Mouse (Mus musculus) left cerebral cortex, postnatal 36 days (tissue): ENCODE measurements around the gene Dct. TPM values are rescaled to one million over a fixed set of nuclear protein-coding genes. Genes with fewer than 3 reads are reported as not detected.
A peak's percentile ranks its signal among the peaks of the same experiment; 100 is the strongest.

Source experiments
- DNase-seq, 2 experiments: peaks; one replicate each; pipeline ENCODE4 v3.0.0; 2021 to 2022; ENCODE audit warnings: low spot score in 2 of 2, mixed read lengths in 1 of 2
- intact Hi-C: fragments of 180-260 bp; cut with DNase I; formaldehyde crosslinking; loops from one replicate; pipeline ENCODE4 v1.15.1; 2025
- total RNA-seq, 2 experiments: library from RNA; stranded (reverse); gene quantifications; 2 replicates each; pipeline ENCODE4 v1.2.3; 2021

The Dct gene
- total RNA-seq, result under 1 TPM; 0.52 TPM

DNA sequence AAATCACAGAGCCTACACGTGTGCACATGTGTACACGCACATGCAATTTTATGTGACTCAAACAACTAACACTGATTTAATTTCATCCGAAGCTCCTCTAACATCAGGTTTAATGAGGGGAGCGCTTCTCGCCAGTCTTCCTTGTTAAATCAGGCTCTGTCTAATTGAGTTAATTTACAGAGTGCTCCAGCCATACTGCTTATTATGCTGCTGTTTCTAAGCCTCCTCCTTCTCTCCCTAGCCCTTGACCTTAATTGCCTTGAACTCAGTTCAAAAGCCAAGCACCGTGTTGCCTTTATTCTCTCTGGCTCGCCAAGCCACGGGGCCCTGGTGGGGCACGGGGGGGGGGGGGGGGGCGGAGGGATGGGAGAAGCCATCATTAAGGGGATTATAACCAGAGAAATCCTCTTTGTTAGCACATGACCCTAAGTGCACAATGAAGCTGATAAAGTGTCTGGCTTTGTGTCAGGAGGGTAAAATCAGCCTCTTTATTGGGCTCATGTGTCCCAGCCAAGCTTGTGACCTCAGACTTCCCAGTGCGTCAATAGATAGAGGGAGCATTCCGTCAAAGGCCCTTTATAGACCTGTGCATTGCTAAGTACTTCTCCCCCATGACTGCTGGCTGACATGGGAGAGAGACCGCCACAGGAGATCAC lies at the start of gene Dct:
Gene Dct, minus strand, starts transcription at position 270 of the 656 bp plus-strand sequence.
- intact Hi-C loops, result no loop called here
- DNase-seq, result no peak

DNA sequence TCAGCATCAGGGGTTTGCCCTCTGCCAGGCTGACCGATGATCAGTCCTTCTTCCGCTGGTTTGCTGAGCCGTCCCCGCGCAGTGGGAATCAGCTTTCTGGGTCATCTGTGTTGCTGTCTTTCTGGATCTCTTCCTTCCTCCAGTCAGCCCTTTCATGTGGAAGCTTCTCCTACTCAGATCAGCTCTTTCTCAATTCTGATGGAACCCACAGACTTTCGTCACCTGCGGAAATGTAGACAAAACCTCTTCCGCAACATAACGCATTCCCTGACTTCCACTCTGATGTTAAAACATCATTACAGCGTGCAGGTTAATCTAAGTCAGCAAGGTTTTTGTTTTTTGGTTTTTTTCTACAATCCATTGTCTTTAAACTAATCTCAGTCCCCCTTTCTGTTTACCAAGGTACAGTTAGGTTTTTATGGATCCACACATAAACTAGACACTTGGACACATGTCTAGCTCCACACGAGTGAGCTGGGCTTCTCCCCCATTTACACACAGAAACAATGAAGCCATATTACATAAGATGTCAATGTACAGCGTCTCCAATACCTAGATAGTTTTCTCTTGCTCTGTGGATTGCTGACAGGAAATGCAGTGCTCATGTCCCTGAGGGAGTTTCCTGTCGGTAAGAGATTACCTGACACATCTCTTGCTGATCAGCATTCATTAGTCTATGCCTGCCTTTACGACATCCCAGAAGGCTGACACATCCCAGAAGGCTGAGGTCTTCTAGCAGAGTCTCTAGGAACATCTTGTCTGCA lies 49.4 kb upstream of the Dct start:
- intact Hi-C loops, result no loop called here
- no peak for DNase-seq

DNA sequence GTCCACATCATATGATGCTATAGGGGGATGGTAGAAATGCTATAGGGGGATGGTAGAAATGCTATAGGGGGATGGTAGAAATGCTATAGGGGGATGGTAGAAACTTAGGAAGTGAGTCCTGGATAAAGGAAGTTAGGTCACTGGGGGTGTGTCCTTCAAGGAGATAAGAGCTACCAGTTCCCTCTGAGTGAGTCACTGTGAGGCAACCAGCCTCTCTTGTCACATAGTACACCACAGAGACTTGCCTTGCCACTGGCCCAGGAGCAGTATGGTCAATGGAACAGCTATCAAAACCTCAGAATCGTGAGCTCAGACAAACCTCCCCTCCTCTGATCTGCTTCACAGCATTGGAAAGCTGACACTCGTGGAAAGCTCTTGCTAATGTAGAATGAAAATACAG lies 46.2 kb upstream of the Dct start:
- no peak for DNase-seq
- intact Hi-C loops, result no loop called here

DNA sequence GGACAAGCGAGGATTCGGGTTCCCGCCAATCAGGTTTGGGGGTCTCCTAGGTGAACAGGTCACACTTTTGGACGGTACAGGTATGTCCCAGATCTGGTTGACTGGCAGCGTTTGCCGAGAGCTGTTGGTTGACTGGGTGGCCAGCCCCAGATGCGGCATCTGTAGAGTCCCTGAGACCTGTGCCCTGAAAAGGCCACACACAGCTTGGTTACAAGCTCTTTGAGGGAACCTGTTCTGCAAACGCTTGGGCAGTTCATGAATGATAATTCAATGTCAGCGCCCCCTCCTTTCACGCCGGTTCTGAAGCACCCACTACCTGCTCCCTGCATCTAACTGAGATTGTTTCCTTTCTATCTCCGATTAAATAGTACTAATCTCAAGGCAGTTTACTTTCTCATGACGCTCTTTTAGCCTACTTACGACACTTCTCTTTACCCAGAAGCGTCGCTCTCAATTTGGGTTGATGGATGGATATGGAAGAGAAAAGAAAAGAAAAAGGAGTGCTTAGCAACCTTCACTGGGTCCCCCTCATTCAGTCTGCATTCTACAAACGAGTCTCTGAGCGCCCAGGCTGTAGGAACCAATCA lies 37.9 kb upstream of the Dct start:
- DNase-seq, result no peak
- intact Hi-C loops, result loop anchor here (5.0 kb wide), 1 partner anchor 88 kb away; no protein-coding TSS in a partner anchor

DNA sequence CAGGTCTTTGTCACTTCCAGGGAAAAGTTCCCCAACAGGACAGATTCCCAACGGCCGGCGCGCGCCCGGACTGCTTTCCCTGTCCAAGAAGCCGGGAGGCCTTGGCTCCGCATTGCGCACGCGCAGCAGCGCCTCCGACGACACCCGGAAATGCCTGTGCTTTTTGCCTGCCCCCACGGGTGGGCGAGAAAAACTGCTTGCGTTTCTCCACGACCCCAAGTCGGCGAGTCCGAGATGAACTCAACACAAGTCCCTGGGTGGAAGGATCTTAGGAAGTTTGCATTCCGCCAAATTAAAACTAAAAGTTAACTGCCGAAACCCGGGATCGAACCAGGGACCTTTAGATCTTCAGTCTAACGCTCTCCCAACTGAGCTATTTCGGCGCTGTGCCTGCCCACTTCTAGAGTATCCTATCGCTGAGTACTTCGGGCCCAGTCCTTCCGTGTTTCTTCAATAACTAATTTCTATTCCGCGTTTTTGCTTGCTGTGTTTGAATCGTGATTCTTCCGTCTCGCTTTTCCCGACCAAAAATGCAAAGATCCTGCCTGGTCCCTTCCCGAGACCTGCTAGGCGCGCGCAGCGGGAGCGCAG lies 37.3 kb upstream of the Dct start:
- DNase-seq, result peak; percentile 90
- intact Hi-C loops, result loop anchor here (5.0 kb wide), 1 partner anchor 87 kb away; no protein-coding TSS in a partner anchor

DNA sequence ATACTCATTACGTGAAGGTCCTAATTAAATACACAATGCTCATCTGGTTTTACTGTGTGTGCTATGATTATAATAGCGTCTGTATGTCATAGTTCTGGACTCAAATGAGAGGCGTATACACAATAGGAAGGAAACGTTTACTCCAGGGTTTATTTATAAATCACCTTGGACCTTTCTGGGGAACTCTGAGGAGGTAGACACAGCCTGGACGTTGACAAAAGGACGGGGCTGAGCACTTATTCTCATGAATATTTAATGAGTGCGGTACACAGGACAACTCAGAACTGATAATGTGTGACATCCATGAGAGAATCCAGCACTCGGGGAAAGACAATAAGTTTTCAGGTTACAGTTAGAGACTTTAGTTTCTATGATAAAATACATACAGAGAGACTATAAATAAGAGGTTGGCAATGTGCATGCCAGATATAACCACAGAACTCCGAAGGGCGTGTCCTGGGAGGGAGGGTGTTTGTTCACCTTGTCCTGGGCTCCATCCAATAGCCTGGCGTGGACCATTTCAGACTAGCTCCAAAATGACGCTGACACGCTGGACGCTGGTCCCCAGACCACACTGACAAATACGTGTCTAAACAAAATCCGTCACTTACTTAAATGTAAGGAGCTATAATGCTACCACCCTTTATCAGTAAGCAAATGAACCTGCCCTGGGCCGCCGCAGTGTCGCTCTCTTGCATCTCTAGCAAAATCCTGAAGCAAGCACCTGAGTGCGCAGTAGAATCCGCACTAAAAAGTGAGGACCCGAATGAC lies 36.6 kb upstream of the Dct start:
- intact Hi-C loops, result loop anchor here (5.0 kb wide), 1 partner anchor 86 kb away; no protein-coding TSS in a partner anchor
- no peak for DNase-seq

DNA sequence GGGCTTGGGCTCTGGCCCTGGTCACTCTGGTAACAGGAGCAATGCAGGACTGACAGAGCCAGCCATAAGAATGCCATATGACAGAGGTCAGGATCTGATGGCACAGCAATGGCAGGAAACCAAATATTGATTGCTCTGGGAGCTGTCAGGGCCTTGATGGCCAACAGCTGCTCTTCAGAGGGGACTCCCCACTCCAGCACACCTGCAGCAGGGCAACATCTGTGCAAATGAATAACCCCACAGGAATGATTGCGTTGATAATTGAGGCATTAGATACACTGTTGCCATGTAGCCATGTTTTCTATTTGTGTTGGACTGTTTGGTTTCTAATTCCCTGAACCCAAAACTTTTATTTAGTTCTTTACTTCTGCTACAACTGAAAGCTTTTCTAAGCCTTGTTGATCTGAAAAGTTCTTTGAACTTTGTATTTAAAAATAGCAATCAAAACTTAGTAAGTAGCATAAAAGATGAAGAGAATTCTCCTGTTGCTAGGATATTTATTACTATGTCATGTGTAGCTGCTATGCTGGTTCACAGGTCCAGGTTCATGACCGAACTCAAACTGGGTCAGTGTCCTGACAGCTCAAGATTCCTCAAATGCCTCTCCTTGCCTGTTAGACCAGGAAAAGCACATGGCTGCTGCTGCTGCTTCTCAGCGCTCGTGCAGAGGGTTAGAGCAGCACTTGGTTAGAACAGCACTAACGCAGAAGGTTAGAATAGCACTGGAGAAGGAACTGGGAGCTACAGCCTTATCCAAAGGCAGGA lies 34.4 kb upstream of the Dct start:
- DNase-seq, result no peak
- intact Hi-C loops, result loop anchor here (5.0 kb wide), 1 partner anchor 84 kb away; no protein-coding TSS in a partner anchor

DNA sequence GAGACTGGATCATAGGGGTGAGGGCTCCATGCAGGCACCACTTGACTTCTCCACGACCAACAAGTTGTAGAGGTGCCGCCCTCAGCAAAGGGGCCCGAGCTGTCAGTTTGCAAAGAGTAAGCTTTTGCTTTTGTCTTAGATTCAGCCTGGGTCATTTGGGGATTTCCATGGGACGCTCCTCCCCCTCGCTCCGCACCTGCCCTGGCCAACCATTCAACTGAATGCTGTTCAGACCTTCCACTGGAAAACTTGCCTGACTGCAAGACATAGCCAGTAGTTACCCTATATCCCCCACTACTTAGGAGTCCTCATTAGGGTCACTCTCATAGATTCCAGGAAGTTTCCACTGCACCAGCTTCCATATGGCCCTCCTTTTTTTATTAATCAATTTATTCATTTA lies 31.8 kb upstream of the Dct start:
- intact Hi-C loops, result no loop called here
- DNase-seq, result no peak

DNA sequence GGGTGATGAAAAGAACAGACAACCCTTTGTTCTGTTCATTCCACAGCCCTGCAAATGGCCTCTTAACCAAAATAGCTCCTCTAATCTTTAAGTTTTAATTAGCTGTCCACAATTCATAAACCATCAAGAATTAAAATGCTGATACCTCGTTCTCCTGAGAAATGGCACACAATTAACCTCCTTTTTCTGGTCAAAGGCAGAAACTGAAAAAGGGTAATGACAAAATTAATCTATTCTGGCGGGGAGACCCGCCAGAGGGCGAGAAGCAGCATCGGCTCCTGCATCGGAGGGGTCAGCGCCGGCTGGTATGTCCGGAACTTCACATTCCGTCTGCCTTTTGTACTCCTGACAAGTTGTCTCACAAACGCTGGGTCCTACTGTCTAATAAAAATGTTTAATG lies 28.6 kb upstream of the Dct start:
- no peak for DNase-seq
- intact Hi-C loops, result no loop called here

DNA sequence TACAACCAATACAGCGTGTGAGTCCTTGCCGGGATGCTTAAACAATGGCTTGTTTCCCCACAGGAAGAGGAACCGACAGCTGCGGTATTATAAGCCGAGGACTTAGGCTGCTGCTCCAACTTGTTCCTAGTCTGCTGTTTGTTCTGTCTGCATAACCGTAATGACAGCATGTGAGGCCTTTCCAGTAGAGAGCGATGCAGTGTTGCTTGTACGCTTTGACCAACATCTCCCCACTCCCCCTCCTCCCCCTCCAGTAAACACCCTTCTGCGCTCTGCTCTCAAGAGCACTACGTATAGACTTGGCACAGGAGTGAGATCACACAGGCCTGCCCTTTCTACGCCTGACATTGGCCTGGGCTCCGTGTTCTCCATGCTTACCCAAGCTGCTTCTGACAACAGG lies 18.1 kb upstream of the Dct start:
- intact Hi-C loops, result no loop called here
- no peak for DNase-seq

DNA sequence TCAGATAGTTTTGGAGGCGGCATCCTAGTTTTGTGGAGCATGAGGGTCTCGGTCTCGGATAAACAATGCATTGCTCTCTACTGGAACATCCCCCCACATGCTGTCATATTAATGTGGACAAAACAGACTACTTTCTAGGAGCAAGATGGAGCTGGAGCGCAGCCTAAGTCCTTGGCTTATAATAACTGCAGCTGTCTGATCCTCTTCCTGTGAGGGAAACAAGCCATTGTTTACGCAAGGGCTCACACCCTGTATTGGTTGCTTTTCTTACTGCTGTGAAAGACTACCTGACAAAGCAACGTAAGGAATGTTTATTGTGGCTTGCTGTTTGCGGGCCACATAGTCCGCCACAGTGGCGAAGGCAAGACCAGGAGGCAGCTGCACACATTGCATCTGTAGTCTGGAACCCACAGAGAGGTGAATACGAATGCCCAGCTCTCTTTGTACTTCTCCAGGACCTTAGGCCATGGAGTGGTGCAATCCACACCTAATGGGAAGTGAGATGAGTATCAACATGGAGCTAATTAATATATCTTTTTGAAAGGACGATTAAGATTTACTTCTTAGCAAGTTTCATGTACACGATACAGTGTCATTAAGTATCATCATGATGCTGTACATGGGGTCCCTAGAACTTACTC lies 17.5 kb upstream of the Dct start:
- DNase-seq, result no peak
- intact Hi-C loops, result no loop called here

DNA sequence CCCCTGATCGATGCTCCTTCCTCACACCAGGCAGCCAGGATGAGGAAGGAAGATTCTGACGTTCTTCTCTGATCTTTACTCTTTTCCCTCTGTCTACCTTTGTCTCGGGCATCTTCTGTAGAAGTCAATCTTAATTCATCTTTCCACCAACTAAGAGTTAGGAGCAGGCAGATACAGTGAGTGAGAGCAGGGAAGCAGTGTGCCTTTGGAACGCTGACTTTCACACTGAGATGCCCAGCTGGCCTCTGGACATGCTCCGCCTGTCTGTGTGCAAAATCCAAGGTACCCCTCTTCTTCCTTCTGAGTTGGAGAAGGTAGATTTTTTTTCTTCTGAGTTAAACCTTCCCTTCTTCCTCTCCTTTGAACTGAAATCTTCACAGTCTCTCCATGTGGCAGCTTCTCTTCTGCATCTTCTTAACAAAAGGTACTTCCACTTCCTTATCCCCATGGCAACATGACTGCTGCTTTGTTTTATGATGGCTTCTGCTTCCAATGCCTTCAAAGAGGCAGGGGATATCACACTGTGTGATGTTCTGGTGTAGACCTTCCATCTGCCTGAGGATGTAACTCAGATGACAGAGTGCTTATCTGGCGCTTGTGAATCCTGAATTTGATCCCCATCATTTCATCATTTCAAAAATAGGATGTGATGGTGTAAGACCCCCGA lies 9.9 kb upstream of the Dct start:
- DNase-seq, result no peak
- intact Hi-C loops, result no loop called here

DNA sequence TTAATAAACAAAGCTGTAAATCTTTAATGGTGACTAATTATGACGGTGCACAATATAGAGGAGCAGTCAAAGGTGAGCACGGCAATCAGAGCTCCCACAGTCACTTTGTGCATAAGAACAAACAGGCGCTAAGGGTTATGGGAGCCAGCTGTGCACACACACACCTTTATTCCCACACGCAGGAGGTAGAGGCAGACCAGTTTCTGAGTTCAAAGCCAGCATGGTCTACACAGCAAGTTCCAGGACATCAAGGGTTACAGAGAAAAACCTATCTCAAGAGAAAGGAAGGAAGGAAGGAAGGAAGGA lies 6.5 kb upstream of the Dct start:
- intact Hi-C loops, result no loop called here
- DNase-seq, result no peak

DNA sequence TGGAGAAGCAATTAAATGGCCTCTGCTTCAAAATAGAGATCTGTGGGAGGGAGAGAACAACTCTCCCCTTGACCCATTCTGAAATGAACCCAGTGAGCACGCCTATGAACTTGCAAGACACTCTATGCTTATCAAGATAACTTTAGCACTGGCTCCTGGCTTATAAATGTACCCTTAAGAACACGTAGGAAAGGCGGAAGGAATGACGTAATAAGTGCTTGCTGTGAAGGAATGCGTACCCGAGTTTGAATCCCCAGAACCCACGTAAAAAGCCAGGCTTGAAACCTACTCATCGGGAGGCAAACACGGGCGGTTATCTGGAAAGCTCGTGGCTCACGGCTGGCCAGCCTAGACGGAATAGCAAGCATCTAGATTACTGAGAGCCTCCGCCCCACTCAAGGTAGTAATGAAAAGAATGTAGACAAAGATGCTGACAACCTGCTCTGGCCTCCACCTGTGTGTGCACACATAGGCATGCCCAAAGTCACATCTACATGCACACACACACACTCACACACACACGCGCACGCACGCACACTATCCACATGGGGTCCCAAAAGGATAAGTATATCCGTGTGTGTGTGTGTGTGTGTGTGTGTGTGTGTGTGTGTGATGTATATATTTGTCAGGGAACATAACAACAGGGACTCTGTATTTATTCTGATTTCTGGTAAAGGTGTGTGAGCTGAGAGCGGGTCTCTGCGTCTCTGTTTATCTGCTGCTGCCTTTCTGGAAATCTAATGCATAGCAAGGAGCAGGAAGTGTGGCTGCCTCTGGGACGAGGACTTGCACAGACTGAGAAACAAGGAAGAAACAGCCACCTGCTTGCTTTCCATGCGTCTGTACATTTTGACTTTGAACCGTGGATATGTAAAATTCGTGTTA lies 5.9 kb upstream of the Dct start:
- intact Hi-C loops, result no loop called here
- DNase-seq, result no peak

DNA sequence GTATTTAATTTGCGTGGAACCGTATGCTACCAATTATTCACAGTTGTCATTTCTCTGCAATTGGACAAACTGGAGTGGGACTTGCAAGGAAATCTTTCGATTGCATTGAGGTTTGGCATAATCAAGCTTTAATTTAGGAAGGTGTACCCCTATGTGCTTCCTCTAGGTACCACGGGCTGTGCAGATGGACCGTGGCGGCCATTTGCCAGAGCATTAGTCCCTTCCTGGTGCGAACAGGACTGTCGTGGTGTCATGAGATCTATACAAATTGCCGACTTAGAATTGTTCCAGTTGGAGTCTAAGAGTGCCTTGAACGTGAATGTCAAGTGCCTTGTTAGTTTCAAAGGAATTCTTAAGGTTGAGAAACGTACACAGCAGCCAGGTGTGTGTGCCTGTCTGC lies 726 bp upstream of the Dct start:
- DNase-seq, result no peak
- intact Hi-C loops, result no loop called here

DNA sequence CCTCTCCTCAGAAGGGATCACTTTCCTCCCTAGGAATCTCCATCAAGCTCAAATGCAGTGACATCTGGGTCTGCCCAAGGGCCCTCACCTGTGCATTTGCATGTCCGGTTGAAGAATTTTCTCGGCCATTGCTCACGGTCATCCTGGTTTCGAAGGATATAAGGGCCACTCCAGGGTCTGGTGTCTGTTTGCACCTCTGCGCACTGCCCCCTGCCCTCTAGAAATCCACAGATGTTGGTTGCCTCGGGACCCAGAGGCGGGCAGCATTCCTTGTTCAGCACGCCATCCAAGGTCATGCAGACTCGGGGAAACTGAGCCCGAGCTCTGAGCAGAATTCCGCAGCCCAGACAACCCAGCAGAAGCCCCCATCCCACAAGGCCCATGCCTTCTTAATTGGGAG lies 648 bp downstream of the Dct start:
- intact Hi-C loops, result no loop called here
- no peak for DNase-seq

DNA sequence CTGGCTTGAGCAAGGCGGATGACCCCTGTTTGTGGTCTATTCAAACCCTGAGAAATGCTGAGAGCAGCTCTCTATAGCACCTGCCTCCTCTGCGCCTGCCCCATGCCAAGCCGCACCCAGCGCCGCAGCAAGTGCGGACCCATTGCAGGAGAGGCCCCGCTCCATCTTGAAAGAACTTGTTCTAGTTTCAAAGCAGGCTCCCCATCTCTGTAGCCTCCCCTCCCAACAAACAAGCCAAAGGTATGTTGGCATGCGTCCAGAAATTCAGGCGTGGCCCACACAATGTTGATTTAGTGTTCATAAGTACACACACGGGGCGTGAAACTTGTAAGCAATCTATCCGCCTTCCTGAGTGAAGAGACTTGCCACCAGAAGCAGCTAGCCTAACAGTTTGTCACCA lies 1.1 kb downstream of the Dct start:
- DNase-seq, result no peak
- intact Hi-C loops, result no loop called here
